Mouse (Mus musculus) regulatory T cell (primary cell): ENCODE measurements at regions not wholly inside any gene's neighbourhood (a gene's known extent, or its start where the extent isn't known, plus 50 kb on each side); places are given as distances from the start of the nearest gene placed in this dataset.

ENCODE experiments used
- in situ Hi-C: fragments of 300-600 bp; cut with MboI, MseI; formaldehyde crosslinking; loops from one replicate; pipeline ENCODE4 v1.15.1; 2025; ENCODE audit warnings: high pct_unique_total_duplicates

DNA sequence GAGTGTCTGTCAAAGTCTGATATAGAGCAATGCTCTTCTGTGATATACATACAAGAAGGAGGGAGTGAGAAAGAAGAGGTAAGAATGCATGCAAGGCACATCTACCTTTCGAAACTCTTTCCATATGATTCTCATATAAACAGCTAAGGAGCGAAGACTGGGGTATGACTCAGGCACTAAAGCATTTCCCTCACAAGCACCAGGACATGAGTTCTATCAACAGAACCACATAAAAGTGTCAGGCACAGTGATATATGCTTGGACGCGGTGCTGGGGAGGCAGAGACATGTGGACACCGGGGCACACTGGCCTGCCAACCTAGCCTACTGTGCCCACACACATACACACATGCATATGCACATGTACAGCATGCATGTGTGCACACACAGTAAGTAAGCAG lies 391.3 kb downstream of the Mtx2 start:
- in situ Hi-C loops = no loop called here

DNA sequence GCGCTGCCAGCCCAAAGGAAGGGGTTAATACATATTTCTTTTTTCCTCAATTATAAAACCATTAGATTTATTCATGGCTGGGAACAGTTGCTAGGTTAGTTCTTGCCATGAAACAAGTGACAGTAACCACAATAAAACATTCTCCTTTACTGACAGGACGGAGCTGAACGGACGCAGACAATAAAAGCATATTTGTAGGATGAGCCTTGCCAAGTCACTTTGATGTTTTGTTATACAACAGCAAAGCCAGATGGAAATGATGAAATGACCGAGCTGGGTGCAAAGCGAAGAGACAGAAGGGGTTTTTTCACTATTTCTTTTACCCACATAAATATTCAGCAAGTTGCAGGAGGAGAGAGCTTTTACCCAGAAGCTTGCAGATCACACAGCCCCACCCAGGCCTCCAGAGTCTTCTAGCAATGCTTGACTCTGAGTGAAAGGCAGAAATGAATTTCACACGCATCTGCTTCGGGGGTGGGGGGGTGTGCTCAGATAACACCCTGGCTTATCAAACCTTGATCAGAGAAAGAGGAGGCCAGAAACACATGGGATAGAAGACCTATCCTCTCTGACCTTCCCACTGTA lies 395.3 kb downstream of the Mtx2 start:
- in situ Hi-C loops = no loop called here

DNA sequence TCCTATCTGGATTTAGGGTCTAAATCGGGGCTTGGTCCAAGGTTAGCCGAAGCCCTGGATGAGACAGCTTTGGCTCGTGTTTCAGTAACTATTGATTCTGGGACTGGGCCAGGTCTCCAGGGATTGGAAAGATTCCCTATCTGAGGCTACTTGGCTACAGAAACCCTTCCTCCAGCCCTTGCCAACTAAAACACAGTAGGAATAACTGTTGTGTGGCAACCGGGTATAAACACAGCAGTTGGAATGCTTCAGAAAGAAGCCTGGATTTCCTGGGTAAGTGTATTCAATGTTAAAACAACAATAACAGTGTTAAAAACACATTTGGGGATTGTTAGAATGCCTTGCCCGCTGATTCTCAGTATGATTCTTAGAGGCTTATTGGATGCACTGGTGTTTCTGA lies 398.8 kb downstream of the Mtx2 start:
- in situ Hi-C loops = no loop called here

DNA sequence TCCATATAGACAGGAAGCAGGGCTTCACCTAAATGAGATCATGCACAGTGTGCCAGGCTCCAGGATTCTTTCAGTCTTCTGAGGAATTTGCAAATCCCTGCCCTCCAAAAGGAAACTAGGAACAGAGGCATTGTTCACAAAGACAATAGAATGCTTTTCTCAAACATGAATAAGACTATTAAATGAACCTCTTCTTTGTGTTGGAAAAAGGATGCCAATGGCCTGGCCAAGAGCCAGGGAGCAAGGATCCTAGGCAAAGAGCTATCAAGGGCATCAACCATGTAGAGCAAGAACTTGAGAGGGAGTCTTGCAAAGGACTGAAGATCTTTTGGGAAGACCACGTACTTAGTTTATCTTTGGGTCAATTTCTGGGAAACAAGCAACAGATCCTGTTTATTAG lies 415.4 kb downstream of the Mtx2 start:
- in situ Hi-C loops = no loop called here

DNA sequence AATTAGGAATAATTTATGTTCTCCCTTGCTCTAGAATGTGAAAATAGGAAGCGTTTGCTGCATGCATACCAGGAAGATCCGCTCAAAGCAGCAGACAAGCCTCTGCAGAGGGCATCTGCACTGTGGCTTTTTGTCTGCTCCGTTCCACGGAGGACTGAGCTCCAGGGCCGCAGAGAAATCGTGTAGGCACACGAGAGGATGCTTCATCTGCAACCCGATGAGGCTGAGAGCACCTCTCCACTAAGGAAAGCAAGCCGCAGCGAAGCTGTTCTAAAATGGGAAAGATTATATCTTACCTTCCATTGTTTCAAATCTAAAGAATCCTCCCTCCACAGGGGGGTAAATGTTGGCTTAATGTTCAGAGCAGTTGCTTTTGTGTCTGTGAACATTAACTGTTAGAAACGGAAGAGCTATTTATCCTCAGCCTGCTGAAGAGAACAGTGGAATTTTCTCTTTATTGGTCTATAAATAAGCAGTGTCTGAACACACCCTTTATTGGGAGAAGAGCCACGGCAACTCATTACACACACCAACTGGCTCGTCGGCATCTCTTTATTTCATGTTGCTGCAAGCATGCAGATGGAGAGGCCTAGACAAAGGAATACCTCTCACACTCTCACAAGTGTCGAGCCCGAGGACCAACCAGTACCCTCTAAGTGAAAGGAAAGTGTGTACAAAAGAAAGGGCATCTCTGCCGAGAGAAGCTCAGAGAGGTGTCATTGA lies 414.6 kb upstream of the Hnrnpa3 start:
- in situ Hi-C loops = no loop called here

DNA sequence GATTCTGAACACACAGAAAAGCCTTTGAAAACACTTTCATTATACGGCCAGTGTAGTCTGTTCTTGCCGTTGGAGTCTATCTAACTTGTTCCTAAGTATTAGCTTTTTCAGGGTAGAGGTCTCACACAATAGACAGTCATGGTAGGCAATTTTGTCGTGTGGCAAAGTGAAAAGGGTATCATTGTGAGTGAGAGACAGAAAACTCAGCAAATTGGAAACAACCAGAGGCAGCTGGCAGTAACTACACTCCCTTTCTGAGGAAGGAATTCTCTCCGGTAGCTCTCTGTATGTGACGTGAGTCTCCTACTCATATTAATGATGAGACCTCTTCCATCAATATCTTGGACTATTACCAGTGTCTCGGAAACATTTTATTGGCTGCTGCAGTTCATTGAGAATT lies 413.8 kb upstream of the Hnrnpa3 start:
- in situ Hi-C loops = no loop called here

GRCm38 (mm10) chr2:75245662-75246061 lies 413.4 kb upstream of the Hnrnpa3 start:
- in situ Hi-C loops = no loop called here

DNA sequence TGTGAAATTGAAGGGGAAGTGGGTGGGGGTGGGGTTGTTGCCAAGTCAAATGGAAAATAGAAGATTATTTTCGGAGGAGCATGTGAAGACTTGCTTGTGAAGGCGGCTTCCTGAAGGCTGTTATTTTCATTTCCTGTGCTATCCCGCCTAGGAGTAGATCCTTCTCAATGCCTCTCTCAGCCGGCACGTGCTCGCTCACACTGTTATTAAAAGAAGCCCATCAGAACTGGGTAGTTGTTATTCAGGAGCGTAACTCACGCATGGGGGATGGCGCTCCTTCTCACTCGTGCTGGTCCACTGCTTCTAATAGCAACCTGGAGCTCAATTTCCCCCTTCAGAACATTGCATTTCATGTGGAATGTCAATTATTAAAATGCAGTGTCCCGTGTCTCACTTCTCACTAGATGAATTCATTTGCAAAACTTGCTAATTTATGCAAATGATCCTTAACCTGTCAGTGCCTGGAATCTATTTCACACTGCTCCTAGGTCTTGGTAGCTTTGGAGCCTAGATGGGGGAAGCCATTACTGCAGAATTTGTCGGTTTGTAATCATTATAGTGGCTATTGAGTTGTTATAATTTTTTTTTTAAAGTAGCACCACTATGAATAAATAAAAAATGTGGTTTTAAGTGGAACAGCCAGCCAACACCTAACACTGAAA lies 412.8 kb upstream of the Hnrnpa3 start:
- in situ Hi-C loops = no loop called here

DNA sequence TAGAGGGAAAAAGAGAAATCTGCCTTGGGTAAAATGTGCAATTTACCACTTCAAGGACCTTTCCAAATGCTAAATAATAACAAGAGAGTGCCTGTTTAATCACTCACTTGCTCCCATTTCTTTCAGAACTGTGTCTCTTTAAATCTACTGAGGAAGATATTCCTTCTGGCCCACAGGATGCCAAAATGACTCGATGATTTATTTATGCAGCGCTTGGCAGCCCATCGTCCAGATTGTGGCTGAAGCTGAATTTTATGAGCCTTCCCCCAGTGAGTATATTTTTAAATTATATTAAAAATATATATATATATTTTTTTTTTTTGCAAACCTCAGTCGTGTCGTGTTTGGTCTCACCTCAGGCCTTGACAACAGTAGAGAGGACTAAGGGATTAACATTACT lies 410.8 kb upstream of the Hnrnpa3 start:
- in situ Hi-C loops = no loop called here

GRCm38 (mm10) chr2:75250507-75250906 lies 408.6 kb upstream of the Hnrnpa3 start:
- in situ Hi-C loops = no loop called here

GRCm38 (mm10) chr2:75252829-75253228 lies 406.2 kb upstream of the Hnrnpa3 start:
- in situ Hi-C loops = no loop called here

DNA sequence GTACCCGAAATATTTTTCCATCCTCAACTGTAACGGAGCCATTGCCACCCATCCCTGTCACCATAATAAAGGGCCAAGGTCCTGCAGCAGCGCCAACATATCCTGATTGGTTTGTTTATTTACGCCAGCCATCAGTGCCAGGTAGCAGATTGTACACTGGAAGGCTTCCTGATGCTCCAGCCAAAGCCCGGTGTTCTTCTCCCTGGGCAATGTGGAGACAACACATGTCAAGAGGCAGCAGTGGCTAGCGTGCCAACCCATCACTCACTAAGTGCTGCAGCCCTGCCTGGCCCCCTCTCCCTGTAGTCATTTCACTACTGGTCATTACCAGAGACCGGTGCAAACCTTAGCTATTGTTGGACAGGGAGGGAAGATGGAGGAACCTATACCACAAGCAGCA lies 393.8 kb upstream of the Hnrnpa3 start:
- in situ Hi-C loops = no loop called here

- in situ Hi-C loops = no loop called here
These were observed 393.0 kb upstream of the Hnrnpa3 start for GRCm38 (mm10) chr2:75265739-75266699.

GRCm38 (mm10) chr2:75267949-75268348 lies 391.1 kb upstream of the Hnrnpa3 start:
- in situ Hi-C loops = no loop called here

GRCm38 (mm10) chr2:75269446-75269845 lies 389.6 kb upstream of the Hnrnpa3 start:
- in situ Hi-C loops = no loop called here

DNA sequence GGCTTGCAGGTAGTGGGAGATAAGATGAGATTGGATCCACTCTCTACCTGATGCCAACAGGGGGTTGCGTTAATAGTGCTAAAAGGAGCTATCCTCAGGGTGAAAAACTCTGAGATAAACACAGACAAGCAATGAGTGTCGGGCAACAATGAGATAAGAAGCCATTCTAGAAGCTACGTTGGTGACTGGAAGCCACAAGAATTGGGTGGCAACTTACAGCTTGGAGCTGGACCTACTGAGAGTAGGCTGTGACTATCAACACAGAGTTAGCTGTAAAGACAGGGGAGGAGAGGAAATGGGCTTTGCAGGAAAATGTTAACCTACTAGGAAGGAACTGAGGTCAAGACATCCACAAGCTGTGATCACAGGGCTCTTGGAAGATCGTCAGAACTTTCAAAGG lies 388.9 kb upstream of the Hnrnpa3 start:
- in situ Hi-C loops = no loop called here

GRCm38 (mm10) chr2:75287900-75288299 lies 371.2 kb upstream of the Hnrnpa3 start:
- in situ Hi-C loops = no loop called here

DNA sequence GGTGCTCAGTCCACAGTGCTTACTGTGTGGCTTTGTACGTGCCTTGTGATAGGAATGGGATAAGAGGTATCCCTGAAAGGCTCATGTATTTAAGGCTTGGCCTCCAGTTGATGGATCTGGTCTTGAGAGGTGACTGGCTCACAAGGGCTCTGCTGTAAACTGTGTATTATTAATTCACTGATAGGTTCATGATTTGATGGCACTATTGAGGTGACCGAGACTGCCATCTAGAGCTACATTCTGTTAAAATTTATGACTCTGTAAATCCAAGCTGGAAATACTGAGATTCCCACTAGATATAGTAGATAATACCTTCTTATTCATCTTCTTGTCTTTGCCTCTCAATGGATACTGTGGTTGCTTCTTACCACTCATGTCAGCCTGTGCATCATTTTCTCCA lies 367.4 kb upstream of the Hnrnpa3 start:
- in situ Hi-C loops = no loop called here

- in situ Hi-C loops = no loop called here
These were observed 352.2 kb upstream of the Hnrnpa3 start for GRCm38 (mm10) chr2:75306821-75307220.

DNA sequence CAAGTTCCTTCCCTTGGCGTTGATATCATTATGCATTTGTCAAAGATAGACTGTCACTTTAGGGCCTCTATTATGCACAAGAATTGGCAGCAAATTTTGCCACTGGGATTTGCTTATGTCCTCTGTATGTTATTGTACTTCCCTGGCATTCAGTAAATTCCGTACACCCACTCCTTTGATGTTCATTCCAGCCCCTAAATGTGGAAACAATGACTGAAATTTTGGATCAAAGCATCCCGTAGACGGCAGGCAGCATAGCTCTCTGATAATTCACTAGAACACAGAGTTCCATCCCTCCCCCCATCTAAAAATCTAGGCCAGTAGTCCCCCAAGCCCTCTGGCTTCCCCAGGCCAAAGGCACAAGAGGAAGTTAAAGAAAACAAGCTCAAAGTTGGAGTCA lies 347.9 kb upstream of the Hnrnpa3 start:
- in situ Hi-C loops = loop anchor here (10.0 kb wide), 1 partner anchor 146 kb away; no protein-coding TSS in a partner anchor

- in situ Hi-C loops = loop anchor here (10.0 kb wide), 1 partner anchor 147 kb away; no protein-coding TSS in a partner anchor
These were observed 346.8 kb upstream of the Hnrnpa3 start for GRCm38 (mm10) chr2:75312246-75312645.

DNA sequence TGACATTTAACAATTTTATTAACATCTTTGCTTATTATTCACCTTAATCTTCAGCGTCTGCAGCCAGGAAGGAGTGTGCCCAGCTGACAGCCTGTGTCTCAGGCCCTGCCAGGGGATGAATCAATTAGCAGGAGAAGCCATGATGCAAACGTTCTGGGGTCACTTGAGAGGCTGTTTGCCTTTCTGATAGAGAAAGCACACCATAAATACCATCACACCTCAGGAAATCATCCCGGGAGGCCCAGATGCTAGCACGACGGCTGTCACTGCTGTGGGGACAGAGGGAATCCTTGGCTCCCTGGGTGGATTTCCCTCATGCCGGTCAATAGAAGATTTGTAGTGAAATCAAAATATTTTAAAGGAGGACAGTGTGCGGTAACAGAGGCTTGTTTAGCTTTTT lies 343.7 kb upstream of the Hnrnpa3 start:
- in situ Hi-C loops = loop anchor here (10.0 kb wide), 1 partner anchor 151 kb away; no protein-coding TSS in a partner anchor
